8 mouse cellular contexts compared by ENCODE assay signal in the genomic region with DNA sequence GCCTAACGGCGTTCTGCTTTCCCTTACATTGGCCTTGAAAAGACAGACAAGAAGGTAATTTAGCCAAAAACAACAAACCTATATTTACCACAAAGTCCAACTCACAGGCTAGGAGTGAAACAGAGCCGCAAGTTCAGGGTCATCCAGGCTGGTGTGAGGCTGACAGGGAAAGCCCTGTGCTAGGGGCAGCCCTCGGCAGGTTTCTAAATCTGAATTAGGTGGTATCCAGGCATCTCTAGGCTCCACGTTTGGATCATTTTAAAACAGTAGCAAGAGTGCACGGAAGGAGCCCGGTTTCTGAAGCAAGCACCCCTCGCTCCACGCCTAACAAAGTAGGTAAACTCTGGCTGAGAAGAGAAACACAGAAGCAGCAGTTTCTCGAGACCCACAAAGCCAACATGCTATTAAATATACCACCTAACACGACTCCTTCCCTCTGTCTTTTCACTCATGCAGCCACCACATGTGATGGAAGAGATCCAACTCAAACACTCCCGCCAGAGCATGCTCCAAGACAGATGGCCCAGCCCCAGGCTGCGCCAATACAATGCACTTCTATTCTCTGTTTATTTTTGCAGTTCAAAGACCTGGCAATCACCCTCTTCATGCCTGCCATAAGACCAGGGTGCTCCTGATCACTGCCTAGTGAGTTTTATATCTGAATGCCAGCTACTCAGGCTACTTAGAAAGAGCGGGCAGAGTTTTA.
DNase-seq lines count a peak whose midpoint lies in the region; ATAC-seq and TF ChIP-seq lines count a peak whose summit lies in the region.

No protein-coding gene starts in this region.

- H3K9ac ChIP-seq in heart, embryonic 13.5 days, result no peak overlapping the region
- no peak overlapping the region for H3K9ac ChIP-seq in embryonic facial prominence, embryonic 12.5 days
- no peak overlapping the region for H3K9ac ChIP-seq in limb, embryonic 14.5 days (ENCODE audit: low read depth, low read length, severe bottlenecking)

- ATAC-seq in heart, embryonic 13.5 days (ENCODE audit: extremely low read depth, insufficient number of reproducible peaks, low FRiP score, low TSS enrichment), result no peak
- ATAC-seq in embryonic facial prominence, embryonic 12.5 days (ENCODE audit: insufficient number of reproducible peaks, insufficient read depth, low FRiP score, low TSS enrichment), result peak; percentile 35; the same call in 1 of the 2 replicates
- peak; percentile 91 for ATAC-seq in limb, embryonic 14.5 days (ENCODE audit: low FRiP score, low read depth)

- intact Hi-C loops in heart, postnatal 25 days (cut with DNase I), result no loop called here

- no peak for DNase-seq in heart, postnatal 25 days (ENCODE audit: low spot score)
- peak; percentile 43 for DNase-seq in 3T3-L1 (ENCODE audit: low read depth, low spot score)
- DNase-seq in limb, embryonic 14.5 days (ENCODE audit: low spot score), result peak; percentile 81
- DNase-seq in testis, postnatal 10 days (ENCODE audit: low spot score), result no peak
- no peak for DNase-seq in adrenal gland, postnatal 4 days (ENCODE audit: low spot score in 2 of 2)
- no peak for DNase-seq in right cerebral cortex, postnatal 14 days

- H3K27me3 ChIP-seq in heart, embryonic 13.5 days (replicated peaks), result no peaks in the 10 kb centered on the region
- H3K27me3 ChIP-seq in embryonic facial prominence, embryonic 12.5 days, result no peaks in the 10 kb centered on the region
- H3K27me3 ChIP-seq in limb, embryonic 14.5 days (ENCODE audit: control insufficient read depth, insufficient read depth, low read length), result no peaks in the 10 kb centered on the region

- peak overlapping the region; percentile 71 for H3K27ac ChIP-seq in heart, embryonic 13.5 days (replicated peaks)
- peak overlapping the region; percentile 74; the same call in 1 of the 2 replicates for H3K27ac ChIP-seq in embryonic facial prominence, embryonic 12.5 days
- H3K27ac ChIP-seq in limb, embryonic 14.5 days (replicated peaks; ENCODE audit: low read depth, low read length), result peak overlapping the region; percentile 81

- H3K4me3 ChIP-seq in heart, embryonic 13.5 days, result no peak overlapping the region
- H3K4me3 ChIP-seq in embryonic facial prominence, embryonic 12.5 days, result no peak overlapping the region
- H3K4me3 ChIP-seq in limb, embryonic 14.5 days (replicated peaks; ENCODE audit: low read length), result 0 out of 2 replicates have a peak overlapping the region, but pooled peaks have one; percentile 7

- peaks cover 16% of the 10 kb centered on the region; the same call in 1 of the 2 replicates for H3K4me1 ChIP-seq in heart, embryonic 13.5 days
- no peaks in the 10 kb centered on the region for H3K4me1 ChIP-seq in embryonic facial prominence, embryonic 12.5 days
- peaks cover 8% of the 10 kb centered on the region for H3K4me1 ChIP-seq in limb, embryonic 14.5 days (ENCODE audit: control insufficient read depth, insufficient read depth, low read length)

- H3K9me3 ChIP-seq in heart, embryonic 13.5 days, result no peaks in the 10 kb centered on the region
- H3K9me3 ChIP-seq in embryonic facial prominence, embryonic 12.5 days, result no peaks in the 10 kb centered on the region
- H3K9me3 ChIP-seq in limb, embryonic 14.5 days (ENCODE audit: control insufficient read depth, low read length), result no peaks in the 10 kb centered on the region

- WGBS in heart, embryonic 13.5 days, result 57% methylated on average over 14 of the region's 14 CpGs
- 49% methylated on average over 14 of the region's 14 CpGs for WGBS in embryonic facial prominence, embryonic 12.5 days
- 43% methylated on average over 14 of the region's 14 CpGs for WGBS in limb, embryonic 14.5 days

- no peak for TF ChIP-seq POLR2A in limb, embryonic 14.5 days (IDR thresholded peaks at IDR 0.05; ENCODE audit: borderline replicate concordance, extremely low read depth, insufficient read depth, insufficient read length)

- no peaks in the 10 kb centered on the region for H3K36me3 ChIP-seq in heart, embryonic 13.5 days
- no peaks in the 10 kb centered on the region for H3K36me3 ChIP-seq in embryonic facial prominence, embryonic 12.5 days
- no peaks in the 10 kb centered on the region for H3K36me3 ChIP-seq in limb, embryonic 14.5 days (ENCODE audit: control insufficient read depth, insufficient read depth, low read length)

- H3K4me2 ChIP-seq in heart, embryonic 13.5 days, result peak overlapping the region; percentile 15; the same call in 1 of the 2 replicates
- 0 out of 2 replicates have a peak overlapping the region, but pooled peaks have one; percentile 9 for H3K4me2 ChIP-seq in embryonic facial prominence, embryonic 12.5 days (replicated peaks)
- H3K4me2 ChIP-seq in limb, embryonic 14.5 days (replicated peaks; ENCODE audit: low read depth, low read length, severe bottlenecking), result peak overlapping the region; percentile 33

Comparison
In these comparisons a context has a peak if more than half of its experiments do, and no peak if none do; other contexts are left out.
1. DNase-seq: peak in 3T3-L1 (single experiment) and limb, embryonic 14.5 days (single experiment); none in heart, postnatal 25 days (single experiment), testis, postnatal 10 days (single experiment), adrenal gland, postnatal 4 days (0 of 2) and right cerebral cortex, postnatal 14 days (single experiment).
2. Peak in every context shown above with its lines, with median percentiles within 50 percentile points of each other: H3K27ac ChIP-seq and H3K4me2 ChIP-seq.